Mouse (Mus musculus) stomach, embryonic 14.5 days (tissue): ENCODE measurements at regions not wholly inside any gene's neighbourhood (a gene's known extent, or its start where the extent isn't known, plus 50 kb on each side); places are given as distances from the start of the nearest gene placed in this dataset.

Source experiments
- ATAC-seq: fragments of 200-750 bp; cut with Nextera tagmentation; 2 replicates; pipeline ENCODE4 v1.8.0; 2017; ENCODE audit warnings: low read depth, moderate TSS enrichment; ENCODE audit not compliant: insufficient number of reproducible peaks, insufficient read depth, low FRiP score
- H3K27ac ChIP-seq: fragments of 300-500 bp; sonication (generic); 2 replicates; pipeline ENCODE4 v1.5.1; 2014; ENCODE audit warnings: mild to moderate bottlenecking, low read length, moderate library complexity, mixed read lengths
- H3K27me3 ChIP-seq: fragments of 300-500 bp; sonication (generic); 2 replicates; pipeline ENCODE4 v1.6.1; 2014; ENCODE audit warnings: low read length, control low read depth, mixed read lengths; ENCODE audit not compliant: control insufficient read depth, insufficient read depth
- H3K36me3 ChIP-seq: fragments of 300-500 bp; sonication (generic); 2 replicates; pipeline ENCODE4 v1.6.1; 2014; ENCODE audit warnings: mild to moderate bottlenecking, control low read depth, low read length, moderate library complexity, mixed read lengths; ENCODE audit not compliant: control insufficient read depth, insufficient read depth
- H3K4me1 ChIP-seq: fragments of 300-500 bp; sonication (generic); 2 replicates; pipeline ENCODE4 v1.6.1; 2014; ENCODE audit warnings: low read length, control low read depth, mixed read lengths; ENCODE audit not compliant: control insufficient read depth, insufficient read depth
- H3K4me2 ChIP-seq: fragments of 300-500 bp; sonication (generic); replicated peaks from 2 replicates; pipeline ENCODE4 v1.6.1; 2014; ENCODE audit warnings: low read depth, low read length, control low read depth
- H3K4me3 ChIP-seq: fragments of 300-500 bp; sonication (generic); 2 replicates; pipeline ENCODE4 v1.5.1; 2014; ENCODE audit warnings: low read depth, low read length, control low read depth
- H3K9ac ChIP-seq: fragments of 300-500 bp; sonication (generic); replicated peaks from 2 replicates; pipeline ENCODE4 v1.6.1; 2014; ENCODE audit warnings: low read depth, mild to moderate bottlenecking, control low read depth, low read length, moderate library complexity, mixed read lengths
- H3K9me3 ChIP-seq: fragments of 300-500 bp; sonication (generic); 2 replicates; pipeline ENCODE4 v1.6.1; 2016; ENCODE audit warnings: low read depth, low read length, control low read depth; ENCODE audit not compliant: control insufficient read depth
- WGBS: fragments of 180-500 bp; shearing (Covaris S2); extraction: QIAGEN DNeasy Blood & Tissue Kit; methylation state at CpG from one replicate; pipeline ENCODE4 v1.1.7; 2014; 5-methylcytosine and 5-hydroxymethylcytosine counted together

GRCm38 (mm10) chr8:128204803-128205202 is 153.6 kb upstream of the Nrp1 start:
- no peaks in the 10 kb centered on the region for H3K36me3 ChIP-seq
- no peak overlapping the region for H3K27ac ChIP-seq
- H3K4me3 ChIP-seq = no peak overlapping the region
- H3K9me3 ChIP-seq = no peaks in the 10 kb centered on the region
- 60% methylated on average over 3 of the region's 3 CpGs for WGBS
- no peak overlapping the region for H3K4me2 ChIP-seq
- no peaks in the 10 kb centered on the region for H3K27me3 ChIP-seq
- H3K9ac ChIP-seq = no peak overlapping the region
- H3K4me1 ChIP-seq = no peaks in the 10 kb centered on the region
- no peak for ATAC-seq

- no peak overlapping the region for H3K4me3 ChIP-seq
- no peak overlapping the region for H3K9ac ChIP-seq
- no peaks in the 10 kb centered on the region for H3K9me3 ChIP-seq
- no peaks in the 10 kb centered on the region for H3K27me3 ChIP-seq
- H3K4me2 ChIP-seq = no peak overlapping the region
- H3K36me3 ChIP-seq = no peaks in the 10 kb centered on the region
- no peak for ATAC-seq
- no peak overlapping the region for H3K27ac ChIP-seq
- H3K4me1 ChIP-seq = no peaks in the 10 kb centered on the region
Observed at GRCm38 (mm10) chr8:128207138-128207537, 151.3 kb upstream of the Nrp1 start.

- Histone ChIP-seq H3K4me1 (no peaks in the 10 kb centered on the region), H3K27me3 (no peaks in the 10 kb centered on the region), H3K4me2 (no peak overlapping the region), H3K36me3 (no peaks in the 10 kb centered on the region), H3K27ac (no peak overlapping the region), H3K9me3 (no peaks in the 10 kb centered on the region), H3K4me3 (no peak overlapping the region), H3K9ac (no peak overlapping the region)
- 71% methylated on average over 5 of the region's 5 CpGs for WGBS
- no peak for ATAC-seq
Observed at GRCm38 (mm10) chr8:128210761-128211160, 147.6 kb upstream of the Nrp1 start.

- 85% methylated on average over 3 of the region's 3 CpGs for WGBS
- Histone ChIP-seq H3K4me2 (no peak overlapping the region), H3K27ac (no peak overlapping the region), H3K4me1 (no peaks in the 10 kb centered on the region), H3K4me3 (no peak overlapping the region), H3K27me3 (no peaks in the 10 kb centered on the region), H3K9ac (no peak overlapping the region), H3K9me3 (no peaks in the 10 kb centered on the region), H3K36me3 (no peaks in the 10 kb centered on the region)
- no peak for ATAC-seq
Observed at GRCm38 (mm10) chr8:128212223-128212622, 146.2 kb upstream of the Nrp1 start.

- no peak overlapping the region for H3K9ac ChIP-seq
- H3K4me2 ChIP-seq = no peak overlapping the region
- no peaks in the 10 kb centered on the region for H3K9me3 ChIP-seq
- H3K36me3 ChIP-seq = no peaks in the 10 kb centered on the region
- no peak overlapping the region for H3K27ac ChIP-seq
- H3K4me1 ChIP-seq = no peaks in the 10 kb centered on the region
- no peaks in the 10 kb centered on the region for H3K27me3 ChIP-seq
- no peak for ATAC-seq
- H3K4me3 ChIP-seq = no peak overlapping the region
- WGBS = 48% methylated on average over 2 of the region's 2 CpGs
Observed at GRCm38 (mm10) chr8:128214256-128214655, 144.1 kb upstream of the Nrp1 start.

GRCm38 (mm10) chr8:128218886-128219285 is 139.5 kb upstream of the Nrp1 start:
- Histone ChIP-seq H3K9ac (no peak overlapping the region), H3K36me3 (no peaks in the 10 kb centered on the region), H3K4me1 (peaks cover 5% of the 10 kb centered on the region; the same call in 1 of the 2 replicates), H3K27ac (no peak overlapping the region), H3K9me3 (no peaks in the 10 kb centered on the region), H3K27me3 (no peaks in the 10 kb centered on the region), H3K4me3 (no peak overlapping the region), H3K4me2 (no peak overlapping the region)
- ATAC-seq = no peak
- WGBS = 72% methylated on average over 2 of the region's 2 CpGs

GRCm38 (mm10) chr8:128219539-128219938 is 138.9 kb upstream of the Nrp1 start:
- H3K4me1 ChIP-seq = peaks cover 6% of the 10 kb centered on the region; the same call in 1 of the 2 replicates
- no peak overlapping the region for H3K4me3 ChIP-seq
- no peaks in the 10 kb centered on the region for H3K27me3 ChIP-seq
- no peaks in the 10 kb centered on the region for H3K9me3 ChIP-seq
- H3K9ac ChIP-seq = no peak overlapping the region
- no peaks in the 10 kb centered on the region for H3K36me3 ChIP-seq
- no peak for ATAC-seq
- no peak overlapping the region for H3K4me2 ChIP-seq
- H3K27ac ChIP-seq = no peak overlapping the region

GRCm38 (mm10) chr8:128223092-128223491 is 135.3 kb upstream of the Nrp1 start:
- Histone ChIP-seq H3K27ac (no peak overlapping the region), H3K36me3 (no peaks in the 10 kb centered on the region), H3K4me3 (no peak overlapping the region), H3K4me2 (no peak overlapping the region), H3K27me3 (no peaks in the 10 kb centered on the region), H3K9me3 (no peaks in the 10 kb centered on the region), H3K9ac (no peak overlapping the region), H3K4me1 (peaks cover 6% of the 10 kb centered on the region; the same call in 1 of the 2 replicates)
- 71% methylated on average over 1 of the region's 1 CpGs for WGBS
- ATAC-seq = no peak

- Histone ChIP-seq H3K27ac (no peak overlapping the region), H3K4me3 (no peak overlapping the region), H3K27me3 (no peaks in the 10 kb centered on the region), H3K36me3 (no peaks in the 10 kb centered on the region), H3K4me1 (peaks cover 6% of the 10 kb centered on the region; the same call in 1 of the 2 replicates), H3K9me3 (no peaks in the 10 kb centered on the region), H3K9ac (no peak overlapping the region), H3K4me2 (no peak overlapping the region)
- ATAC-seq = 0 out of 2 replicates have a peak, but pooled peaks have one; percentile 46
Observed at GRCm38 (mm10) chr8:128223522-128223921, 134.9 kb upstream of the Nrp1 start.
